Mouse (Mus musculus): ENCODE measurements around the gene Ppfibp1.
A peak's percentile ranks its signal among the peaks of the same experiment; 100 is the strongest.
"Not testable (repeated sequence)": the region's sequence is repeated elsewhere in the genome, so short reads cannot be mapped to it uniquely, and the experiment has no call there.

Ppfibp1 gene

DNA sequence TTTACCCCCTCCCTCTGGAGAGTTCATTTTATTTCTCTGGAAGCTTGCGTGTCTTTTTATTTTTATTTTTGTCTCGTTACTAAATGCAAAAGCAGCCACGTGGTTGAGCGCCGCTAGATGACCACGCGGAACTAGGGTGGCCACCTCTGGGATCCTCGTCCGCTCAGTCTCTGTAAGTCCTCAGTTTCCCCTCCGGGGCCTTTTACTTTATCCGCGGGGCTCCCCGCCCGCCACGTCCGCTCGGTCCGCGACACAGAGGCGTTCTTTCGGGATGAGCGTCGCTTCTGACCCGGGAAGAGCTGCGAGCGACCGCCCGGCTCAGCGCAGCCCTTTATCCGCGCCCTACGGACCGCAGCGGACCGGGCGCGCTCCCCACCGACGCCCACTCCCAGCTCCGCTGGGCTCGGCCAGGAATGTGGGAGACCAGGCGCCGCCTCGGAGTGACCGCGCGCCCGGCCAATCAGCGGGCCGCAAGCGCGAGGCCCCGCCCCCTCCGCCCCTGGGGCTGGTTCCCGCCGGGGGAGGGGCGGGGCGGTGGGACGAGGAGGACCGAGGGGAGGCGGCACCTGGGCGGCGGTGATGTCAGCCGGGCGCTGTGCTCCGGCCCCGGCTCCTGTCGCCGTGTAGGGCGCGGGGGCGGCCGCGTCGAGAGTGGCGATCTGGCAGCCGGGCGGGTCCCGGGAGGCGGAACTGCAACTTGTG is at the start of gene Ppfibp1:
Gene Ppfibp1 (plus strand): TSS at position 530 of the 702 bp plus-strand sequence.
- peak; percentile 96 for DNase-seq (ENCODE audit: low spot score)

DNA sequence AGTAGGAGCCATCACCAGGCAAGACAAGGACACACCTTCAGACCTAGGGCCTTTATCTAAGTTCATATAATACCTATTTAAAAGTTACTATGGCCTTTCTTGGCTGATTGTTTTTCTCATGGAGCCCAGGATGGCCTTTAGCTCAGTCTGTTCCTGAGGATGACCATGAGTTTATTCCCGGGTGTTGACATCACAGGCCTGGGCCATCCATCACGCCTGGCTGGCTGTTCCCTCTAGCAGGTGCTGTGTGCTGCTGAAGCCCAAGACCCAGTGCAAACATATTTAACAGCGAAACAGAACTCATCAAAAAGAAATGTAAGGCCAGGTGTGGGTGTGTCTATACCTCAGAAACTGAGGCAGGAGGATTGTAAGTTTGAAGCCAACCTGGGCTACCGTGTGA is 49.4 kb upstream of the Ppfibp1 start:
- no peak for DNase-seq (ENCODE audit: low spot score)

DNA sequence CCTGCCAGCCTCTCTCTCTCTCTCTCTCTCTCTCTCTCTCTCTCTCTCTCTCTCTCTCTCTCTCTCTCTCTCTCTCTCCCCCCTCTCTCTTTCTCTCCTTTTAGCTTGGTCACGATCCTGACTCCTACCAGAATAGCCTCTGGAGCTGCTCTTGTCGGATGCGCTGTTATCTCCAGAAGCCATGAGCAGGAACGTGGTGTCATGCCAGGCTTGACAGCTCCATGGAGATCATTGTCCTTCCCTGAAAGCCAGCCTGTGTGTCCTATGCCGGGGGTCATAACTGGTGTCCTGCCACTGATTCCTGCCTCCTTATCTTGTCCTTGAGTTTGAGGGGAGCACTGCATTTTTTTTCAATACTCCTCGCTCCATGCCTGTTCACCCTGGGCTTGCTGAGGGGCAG is 43.4 kb upstream of the Ppfibp1 start:
- DNase-seq (ENCODE audit: low spot score): no peak

DNA sequence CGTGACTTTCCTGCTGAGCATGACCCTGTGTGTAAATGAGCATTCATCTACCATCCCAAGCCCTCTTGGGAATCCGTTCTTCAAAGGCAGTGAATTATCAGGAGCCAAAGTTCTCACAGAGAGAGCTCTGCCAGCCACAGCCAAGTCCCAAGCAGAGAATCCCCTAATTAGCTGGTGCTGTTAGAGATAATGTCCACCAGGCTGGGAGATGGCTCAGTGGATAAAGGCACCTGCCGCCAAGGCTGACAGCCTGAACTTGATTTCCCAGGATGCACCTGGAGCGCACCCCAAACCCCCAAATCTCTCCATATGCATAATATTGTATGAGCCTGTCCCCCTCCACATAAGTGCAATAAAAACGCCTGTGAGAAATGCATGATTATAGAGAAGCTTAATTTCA is 42.9 kb upstream of the Ppfibp1 start:
- DNase-seq (ENCODE audit: low spot score): no peak

DNA sequence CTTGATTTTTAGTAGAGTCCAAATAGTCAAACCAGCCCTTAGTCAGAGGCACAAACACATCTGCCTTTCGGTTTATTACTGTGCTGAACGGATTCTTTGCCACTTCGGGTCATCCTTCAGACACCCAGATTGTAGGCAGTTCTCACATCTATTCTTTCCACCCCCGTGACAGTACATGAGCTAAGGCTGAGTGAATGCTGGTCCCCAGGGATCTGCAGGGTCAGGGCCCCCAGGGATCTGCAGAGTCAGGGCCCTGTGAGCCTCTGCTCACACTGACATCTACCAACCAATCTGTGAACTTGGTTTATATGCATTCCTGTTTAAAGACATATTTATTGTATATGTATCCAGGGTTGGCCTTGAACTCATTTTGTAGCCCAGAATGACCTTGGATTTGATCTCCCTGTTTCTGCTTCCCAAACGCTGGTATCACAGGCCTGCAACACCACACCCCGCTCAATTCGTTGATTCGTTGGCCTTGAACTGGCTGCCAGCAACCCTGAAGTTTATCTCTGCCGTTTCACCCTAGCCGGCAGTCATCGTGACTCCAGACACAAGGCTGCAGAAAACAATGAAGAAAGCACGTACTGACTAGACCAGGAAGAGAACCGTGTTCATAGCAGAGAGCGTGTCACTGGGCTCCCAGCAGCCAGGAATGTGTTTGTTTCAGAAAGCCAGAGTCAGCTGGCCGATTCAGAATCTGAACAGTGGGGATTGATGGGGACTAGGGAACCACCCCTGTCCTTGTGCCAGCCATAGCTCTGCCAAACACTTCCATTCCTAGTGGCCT is 42.1 kb upstream of the Ppfibp1 start:
- no peak for DNase-seq (ENCODE audit: low spot score)

DNA sequence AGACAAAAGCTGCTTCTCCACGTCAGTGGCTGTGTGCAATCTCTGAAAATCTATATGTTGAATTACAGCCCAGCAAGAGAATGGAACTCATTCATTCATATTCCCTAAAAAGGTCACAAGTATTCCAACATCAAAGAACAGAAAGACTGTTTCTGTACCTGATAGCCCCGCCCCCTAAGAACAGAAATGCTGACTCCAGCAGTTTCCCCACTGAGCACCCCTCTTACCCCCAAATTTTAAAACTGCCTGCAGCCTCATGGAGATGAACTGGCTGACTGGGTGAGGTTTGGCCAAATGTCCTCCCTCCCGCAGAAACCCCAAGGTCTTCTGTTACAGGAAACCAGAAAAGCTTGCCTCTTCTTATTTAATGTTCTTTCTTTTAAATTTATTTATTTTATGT is 40.9 kb upstream of the Ppfibp1 start:
- DNase-seq (ENCODE audit: low spot score): no peak

DNA sequence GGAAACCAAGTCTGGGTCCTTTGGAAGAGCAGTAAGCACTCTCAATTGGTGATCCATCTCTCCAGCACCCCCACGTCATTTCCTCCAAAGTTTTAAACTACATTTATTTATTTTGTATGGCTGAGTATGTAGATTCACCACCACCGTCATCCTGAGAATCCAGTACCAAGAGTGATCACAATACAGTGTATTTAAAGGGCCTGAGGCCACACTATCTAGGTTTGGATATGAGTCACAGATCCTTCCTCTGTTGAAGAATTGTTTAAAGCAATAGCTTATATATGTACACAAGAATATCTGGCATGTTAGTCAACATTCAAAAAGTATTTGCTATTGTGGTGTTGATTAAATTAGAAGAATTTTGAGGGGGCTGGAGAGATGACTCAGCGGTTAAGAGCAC is 40.0 kb upstream of the Ppfibp1 start:
- DNase-seq (ENCODE audit: low spot score): no peak

DNA sequence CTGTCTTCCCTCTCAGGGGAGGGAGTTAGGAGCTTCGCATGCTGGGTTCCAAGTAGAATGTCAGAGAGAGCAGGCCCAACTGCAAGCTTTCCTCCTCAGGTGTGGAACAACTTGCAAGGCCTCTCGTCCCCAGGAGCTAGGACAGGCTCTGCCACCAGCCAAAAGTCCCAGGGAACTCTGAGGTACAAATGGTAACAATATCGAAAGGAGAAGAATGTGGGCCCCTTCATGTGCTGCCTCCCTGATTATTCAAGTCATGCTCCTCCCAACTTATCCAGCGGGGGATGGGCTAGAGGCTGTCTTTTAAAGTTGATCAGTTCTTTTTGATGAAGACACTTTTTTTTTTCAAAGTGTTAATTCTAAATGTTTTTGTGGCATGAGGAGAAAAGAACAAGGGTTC is 38.2 kb upstream of the Ppfibp1 start, which contains the start of gene Smco2:
Gene Smco2 (plus strand): TSS at position 55 of the 400 bp plus-strand sequence.
- DNase-seq (ENCODE audit: low spot score): no peak

DNA sequence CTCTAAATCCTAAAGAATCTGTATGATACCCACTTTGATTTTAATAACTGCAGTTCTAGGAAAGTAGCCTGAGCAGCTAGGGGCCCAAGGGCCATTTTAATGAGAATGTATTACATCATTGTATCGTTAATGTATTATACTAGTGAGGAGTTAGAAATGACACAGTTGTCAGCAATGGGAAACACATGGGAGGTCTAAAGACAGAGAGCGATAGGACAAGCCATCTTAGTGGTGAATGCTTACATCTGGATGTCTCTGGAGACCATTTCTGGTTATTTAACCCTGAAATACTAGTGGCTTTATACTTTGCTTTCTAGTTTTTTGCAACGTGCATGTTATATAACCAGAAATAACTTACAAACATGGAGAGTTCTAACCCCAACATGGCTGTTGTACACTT is 36.4 kb upstream of the Ppfibp1 start:
- no peak for DNase-seq (ENCODE audit: low spot score)

DNA sequence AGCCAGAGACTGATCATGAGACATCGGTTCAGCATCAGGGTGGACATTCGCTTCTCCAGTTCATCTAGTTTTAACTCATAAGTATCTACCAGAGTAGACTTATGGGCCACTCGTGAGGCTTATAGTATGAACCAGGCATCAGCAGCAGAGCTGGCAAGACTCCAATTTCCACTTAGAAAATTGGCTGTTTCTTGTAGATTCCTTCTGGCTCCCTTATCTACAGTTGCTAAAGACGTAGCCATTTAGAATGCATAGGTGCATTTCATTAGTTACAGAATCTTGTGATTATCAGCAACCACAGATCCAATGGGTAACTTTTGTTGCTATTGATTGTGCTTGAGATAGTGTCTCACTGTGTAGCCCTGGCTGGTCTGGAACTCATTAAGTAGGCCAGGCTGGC is 35.5 kb upstream of the Ppfibp1 start:
- no peak for DNase-seq (ENCODE audit: low spot score)

DNA sequence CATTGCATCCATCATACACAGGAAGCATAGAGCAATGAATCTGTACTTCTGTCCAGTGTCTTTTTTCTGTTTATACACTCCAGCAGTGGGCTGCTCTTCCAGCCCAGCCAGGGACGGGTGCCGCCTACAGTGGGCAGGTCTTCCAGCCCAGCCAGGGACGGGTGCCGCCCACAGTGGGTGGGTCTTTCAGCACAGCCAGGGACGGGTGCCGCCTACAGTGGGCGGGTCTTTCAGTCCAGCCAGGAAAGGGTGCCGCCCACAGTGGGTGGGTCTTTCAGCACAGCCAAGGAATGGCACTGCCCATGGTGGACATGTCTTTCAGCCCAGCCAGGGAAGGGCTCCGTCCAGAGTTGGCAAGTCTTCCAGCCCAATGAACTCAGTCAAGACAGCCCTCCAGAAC is 33.1 kb upstream of the Ppfibp1 start:
- DNase-seq (ENCODE audit: low spot score): no peak

DNA sequence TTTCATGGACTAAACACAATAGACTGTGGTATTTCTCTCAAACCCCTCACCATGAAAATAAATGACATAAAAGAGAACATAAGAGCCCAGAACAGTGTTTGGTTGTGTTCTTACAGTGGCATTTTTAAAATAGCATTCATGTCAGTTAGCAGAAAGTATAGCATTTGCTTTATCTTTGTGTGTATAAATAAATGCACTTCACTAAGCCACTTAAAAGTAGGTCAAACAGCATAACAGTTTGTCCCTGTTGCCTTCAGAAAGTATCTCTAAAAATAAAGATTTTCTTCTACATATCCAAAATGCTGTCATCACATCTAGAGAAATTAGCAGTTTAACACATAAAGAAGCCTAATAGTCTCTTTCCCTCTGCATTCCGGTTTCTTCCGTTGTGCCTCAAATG is 30.9 kb upstream of the Ppfibp1 start:
- no peak for DNase-seq (ENCODE audit: low spot score)

DNA sequence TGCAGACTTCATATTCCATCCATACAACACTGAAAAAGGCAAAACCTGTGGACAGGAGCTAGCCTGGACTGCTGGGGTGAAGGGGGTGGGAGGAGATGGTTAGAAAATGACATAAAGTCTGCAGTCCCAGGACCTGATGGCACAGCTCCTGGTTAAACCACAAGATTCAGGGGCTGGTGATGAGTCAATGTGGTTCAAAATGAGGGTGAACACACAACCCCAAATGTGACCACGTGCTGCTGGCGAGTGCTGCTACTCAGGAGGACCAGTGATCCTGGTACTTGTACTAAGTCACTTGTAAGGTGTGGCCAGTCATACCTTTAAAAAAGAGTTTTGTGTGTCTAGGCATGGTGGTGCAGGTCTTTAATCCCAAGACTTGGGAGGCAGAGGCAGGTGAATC is 25.1 kb upstream of the Ppfibp1 start:
- no peak for DNase-seq (ENCODE audit: low spot score)

DNA sequence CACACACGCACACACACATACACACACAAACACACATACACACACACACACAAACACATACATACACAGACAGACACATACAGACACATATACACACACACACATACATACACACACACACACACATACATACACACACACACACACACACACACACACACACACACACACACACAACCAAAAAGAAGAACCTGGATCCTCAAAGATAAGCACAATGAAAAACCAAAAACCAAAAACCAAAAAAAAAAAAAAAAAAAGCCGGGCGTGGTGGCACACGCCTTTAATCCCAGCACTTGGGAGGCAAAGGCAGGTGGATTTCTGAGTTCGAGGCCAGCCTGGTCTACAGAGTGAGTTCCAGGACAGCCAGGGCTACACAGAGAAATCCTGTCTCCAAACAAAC is 23.9 kb upstream of the Ppfibp1 start:
- not testable (repeated sequence) for DNase-seq (ENCODE audit: low spot score)

DNA sequence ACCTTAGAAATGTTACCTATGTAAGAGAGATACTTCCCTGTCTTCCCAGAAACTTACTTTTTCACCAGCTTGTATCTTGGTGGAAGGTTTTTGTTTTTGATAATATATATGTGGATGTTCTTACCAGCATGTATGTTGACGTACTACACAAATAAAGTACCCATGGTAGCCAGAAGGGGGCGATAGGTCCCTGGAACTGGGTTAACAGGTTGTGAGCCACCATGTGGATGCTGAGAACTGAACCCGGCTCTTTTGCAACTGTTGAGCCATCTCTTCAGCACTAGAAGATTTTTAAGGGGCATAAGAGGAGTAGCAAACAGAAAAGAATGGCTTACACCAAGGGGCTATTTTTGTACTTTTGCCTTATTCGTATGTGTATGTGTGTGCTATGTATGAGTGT is 22.6 kb upstream of the Ppfibp1 start:
- no peak for DNase-seq (ENCODE audit: low spot score)

DNA sequence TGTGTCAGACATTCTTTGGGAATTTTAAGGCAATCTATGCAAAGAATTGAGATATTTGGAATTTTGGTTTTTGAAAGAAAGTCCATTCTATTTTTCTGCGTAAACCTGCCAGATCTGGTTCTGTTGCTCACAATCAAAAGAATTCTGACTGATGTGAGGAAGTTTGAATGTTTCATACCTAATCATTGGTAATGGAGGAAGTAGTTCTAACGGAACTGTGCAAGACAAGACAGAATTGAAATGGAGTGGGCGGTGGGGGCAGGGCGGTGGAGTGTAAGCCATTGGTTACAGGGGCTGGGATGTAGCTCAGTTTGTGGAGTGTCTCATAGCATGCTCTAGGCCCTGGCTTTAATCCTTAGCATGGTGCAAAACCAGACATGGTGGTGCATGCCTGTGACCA is 16.3 kb upstream of the Ppfibp1 start:
- DNase-seq (ENCODE audit: low spot score): no peak

DNA sequence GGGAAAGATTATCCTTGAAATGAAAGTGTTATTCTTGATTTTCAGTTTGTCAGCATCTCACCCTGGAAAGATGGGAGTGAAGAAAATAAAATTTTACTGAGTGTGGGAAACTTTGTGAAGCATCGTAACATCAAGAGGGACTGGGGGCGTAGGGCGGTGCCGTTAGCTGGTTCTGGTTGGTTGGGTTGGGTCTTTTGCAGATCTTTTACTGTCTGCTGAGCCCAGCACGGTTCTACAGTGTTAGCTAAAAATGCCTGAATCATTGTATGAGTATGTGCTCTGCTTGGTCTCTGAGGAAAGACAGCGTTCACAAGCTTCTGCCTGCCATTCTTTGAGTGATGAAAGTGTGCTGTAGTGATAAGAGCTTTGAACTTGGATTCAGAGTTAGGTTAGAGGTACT is 13.9 kb upstream of the Ppfibp1 start:
- DNase-seq (ENCODE audit: low spot score): no peak

DNA sequence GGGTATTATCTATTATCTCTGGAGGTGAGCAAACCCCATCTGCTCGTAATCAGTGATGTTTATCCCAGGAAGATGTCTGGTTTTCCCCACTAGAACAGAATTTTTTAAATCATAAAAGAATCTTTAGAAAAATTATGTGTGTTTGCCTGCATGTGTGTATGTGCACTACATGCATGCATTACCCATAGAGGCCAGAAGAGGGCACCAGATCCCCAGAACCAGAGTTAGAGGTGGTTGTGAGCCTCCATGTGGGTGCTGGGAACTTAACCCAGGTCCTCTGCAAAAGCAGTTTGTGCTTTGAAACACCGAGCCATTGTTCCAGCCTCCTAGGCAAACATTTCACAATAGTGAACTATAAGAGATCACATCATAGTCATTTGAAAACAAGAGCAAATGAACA is 11.5 kb upstream of the Ppfibp1 start:
- no peak for DNase-seq (ENCODE audit: low spot score)

DNA sequence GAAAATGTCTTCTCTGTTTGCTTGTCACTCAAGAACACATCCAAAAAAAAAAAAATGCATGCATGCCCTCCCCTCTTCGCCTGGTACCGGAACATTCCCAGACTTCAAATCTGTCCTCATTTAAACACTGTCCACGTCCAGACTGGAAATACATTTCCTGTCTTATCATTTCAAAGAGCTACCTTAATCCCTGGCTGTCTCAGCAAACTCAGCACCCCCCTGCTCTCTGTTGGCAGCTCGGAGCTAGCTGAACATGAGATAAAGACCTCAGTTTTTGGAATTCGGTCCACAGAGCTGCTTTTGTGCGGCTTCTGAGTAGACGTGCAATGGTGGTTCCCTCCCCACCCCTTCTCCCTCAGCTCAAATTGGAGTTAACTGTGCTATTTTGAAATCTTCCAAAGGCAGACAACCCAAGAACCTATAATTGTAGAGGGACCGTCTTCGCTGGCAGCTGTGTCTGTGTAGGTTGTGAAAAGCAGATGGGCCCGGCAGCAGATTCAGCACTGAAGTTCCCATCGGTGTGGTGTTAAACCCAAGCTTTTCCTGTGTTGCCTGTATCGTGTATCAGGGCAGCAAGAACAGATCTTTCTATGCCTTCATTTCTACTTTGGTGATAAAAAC is 10.8 kb upstream of the Ppfibp1 start:
- DNase-seq (ENCODE audit: low spot score): no peak

DNA sequence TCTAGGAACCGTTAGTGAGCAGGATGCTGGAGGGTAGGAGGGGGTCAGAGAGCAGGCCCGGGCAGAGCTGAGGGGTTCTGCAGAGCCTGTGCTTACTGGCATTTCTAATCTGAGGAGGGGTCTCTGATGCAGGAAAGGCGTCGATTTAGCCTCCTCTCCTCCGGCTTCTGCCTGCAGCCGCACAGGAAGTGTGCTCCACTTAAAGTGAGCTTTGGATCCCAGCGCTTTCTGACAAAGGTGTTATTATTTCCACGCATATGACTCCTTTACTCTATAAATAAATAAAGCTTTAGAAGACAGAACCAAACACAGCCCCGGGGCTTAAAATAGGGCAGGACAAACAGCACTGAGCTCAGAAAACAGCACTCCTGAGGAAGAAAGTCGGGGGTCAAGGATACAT is 9.4 kb upstream of the Ppfibp1 start:
- no peak for DNase-seq (ENCODE audit: low spot score)

DNA sequence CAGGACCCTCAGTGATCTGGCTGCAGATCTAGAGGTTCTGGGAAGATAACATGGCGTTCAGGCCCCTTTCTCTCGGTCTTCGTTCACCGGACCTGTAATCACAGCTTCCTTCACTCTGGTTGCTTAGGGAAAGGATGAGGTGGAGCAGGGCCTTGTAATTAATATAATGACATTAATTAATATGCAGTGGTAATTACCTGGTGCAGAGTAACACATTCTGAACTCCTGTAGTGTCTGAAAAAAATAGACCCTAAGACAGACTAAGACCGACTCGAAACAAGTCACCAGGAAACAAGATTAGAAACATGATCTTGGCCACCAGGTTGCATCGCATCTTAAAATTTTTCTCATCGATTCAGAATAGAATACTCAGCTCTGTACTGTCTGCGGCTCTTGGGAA is 8.4 kb upstream of the Ppfibp1 start:
- DNase-seq (ENCODE audit: low spot score): no peak

DNA sequence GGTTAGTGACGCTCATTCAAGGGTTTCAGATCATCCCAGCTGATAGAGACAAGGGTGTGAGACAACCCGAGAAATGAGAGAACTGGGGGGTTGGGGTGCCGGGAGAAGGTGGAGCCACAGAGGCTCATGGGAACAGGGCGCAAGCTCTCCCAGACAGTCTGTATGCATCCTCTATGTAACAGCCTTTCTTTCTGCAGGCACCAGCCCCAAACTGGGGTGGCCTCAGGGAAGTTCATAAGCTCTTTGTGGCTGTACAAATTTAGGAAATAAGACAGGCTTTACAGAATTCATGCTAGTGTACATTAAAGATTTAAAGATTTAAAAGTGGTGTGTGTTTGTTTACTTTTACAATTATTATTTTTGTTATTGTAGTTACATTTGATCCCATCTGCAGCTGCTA is 8.0 kb upstream of the Ppfibp1 start:
- DNase-seq (ENCODE audit: low spot score): no peak
